Comparison of ENCODE assay signal across 8 mouse cellular contexts in the genomic region with DNA sequence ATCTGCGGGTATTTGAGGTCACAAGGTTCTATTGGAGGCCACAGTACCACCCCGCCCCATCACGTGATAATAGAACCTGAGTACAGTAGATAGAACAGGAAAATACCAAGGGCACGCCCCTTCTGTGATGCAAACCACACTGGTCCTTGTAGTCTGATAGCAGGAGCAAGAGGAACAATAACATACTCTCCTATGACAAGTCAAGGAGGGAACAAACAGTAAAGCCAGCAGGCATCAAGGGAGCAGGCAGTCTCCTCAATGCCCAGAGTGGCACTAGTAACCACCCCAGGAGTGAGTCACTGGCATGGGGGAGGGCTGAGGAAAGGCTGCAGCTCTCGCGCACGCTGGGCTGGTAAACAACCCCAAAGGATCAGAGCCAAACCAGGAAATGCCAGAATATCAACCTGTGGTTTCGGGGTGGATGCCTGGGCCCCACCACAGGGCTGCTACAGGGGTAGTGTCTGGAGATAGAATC.
A peak's percentile ranks its signal among the peaks of the same experiment; 100 is the strongest.
DNase-seq lines count a peak whose midpoint lies in the region; ATAC-seq lines count a peak whose summit lies in the region.

No protein-coding gene starts in this region.

- no peaks in the 10 kb centered on the region for H3K27me3 ChIP-seq in forebrain, embryonic 13.5 days

- WGBS in forebrain, embryonic 13.5 days: 92% methylated on average over 8 of the region's 8 CpGs

- H3K9ac ChIP-seq in forebrain, embryonic 13.5 days: no peak overlapping the region

- DNase-seq in cerebellum, adult 9-10 months: peak; percentile 9
- no peak for DNase-seq in cerebellum, adult 11 months
- peak; percentile 93 for DNase-seq in Muller cell, postnatal 12 days (ENCODE audit: inconsistent ontology term)
- DNase-seq in lung, postnatal 25 days (ENCODE audit: low spot score): peak; percentile 56
- DNase-seq in urinary bladder, adult 18-20 months (ENCODE audit: low spot score in 2 of 2): peak; percentile 63 to 76
- DNase-seq in layer of hippocampus, postnatal 25 days (ENCODE audit: extremely low spot score in 1 of 2, low spot score in 1 of 2): no peak

- ATAC-seq in erythroblast, adult 5-6 weeks (replicated peaks; ENCODE audit: low FRiP score, poor library complexity, severe bottlenecking): peak; percentile 83
- no peak for ATAC-seq in forebrain, embryonic 13.5 days

- no peak overlapping the region for H3K4me3 ChIP-seq in forebrain, embryonic 13.5 days

- H3K4me2 ChIP-seq in forebrain, embryonic 13.5 days: no peak overlapping the region

- no peaks in the 10 kb centered on the region for H3K36me3 ChIP-seq in forebrain, embryonic 13.5 days (ENCODE audit: poor library complexity, severe bottlenecking)

- H3K4me1 ChIP-seq in forebrain, embryonic 13.5 days: peaks cover 9% of the 10 kb centered on the region

- no peak overlapping the region for H3K27ac ChIP-seq in forebrain, embryonic 13.5 days

- no peaks in the 10 kb centered on the region for H3K9me3 ChIP-seq in forebrain, embryonic 13.5 days (replicated peaks)

Comparison
In these comparisons a context has a peak if more than half of its experiments do, and no peak if none do; other contexts are left out.
1. DNase-seq: peak in cerebellum, adult 9-10 months (single experiment), Muller cell, postnatal 12 days (single experiment), lung, postnatal 25 days (single experiment) and urinary bladder, adult 18-20 months (2 of 2); none in cerebellum, adult 11 months (single experiment) and layer of hippocampus, postnatal 25 days (0 of 2).